In genomic region chr13:83649795-83650476, GRCm38 (mm10) we compare ENCODE assay signal across 13 mouse cellular contexts.
A peak's percentile ranks its signal among the peaks of the same experiment; 100 is the strongest.
DNase-seq lines count a peak whose midpoint lies in the region; ATAC-seq and TF ChIP-seq lines count a peak whose summit lies in the region.
"Had no signal": no experiment of that assay in that cellular context is flagged by ENCODE, and none has a peak within 500 bp of the region (broad histone marks: within the 10 kb centered on the region; RNA-seq: fewer than 3 reads in every experiment).

No protein-coding gene starts in this region.

- no peak; the same call in 1 of the 2 replicates for ATAC-seq in erythroblast, adult 5-6 weeks (replicated peaks; ENCODE audit: low FRiP score, poor library complexity, severe bottlenecking)
- peak; percentile 86 for ATAC-seq in liver, embryonic 12.5 days

- peak; percentile 6 for DNase-seq in lung, postnatal 25 days (ENCODE audit: low spot score)
- no peak for DNase-seq in lung, adult 2 months
- DNase-seq in spleen, postnatal 36 days (ENCODE audit: low spot score in 2 of 2) = peak; percentile 71 to 72
- no peak for DNase-seq in left cerebral cortex, adult 11 months (ENCODE audit: low spot score)
- DNase-seq in testis, postnatal 10 days (ENCODE audit: low spot score) = no peak

- no peak overlapping the region for H3K9ac ChIP-seq in liver, embryonic 12.5 days
- H3K9ac ChIP-seq: embryonic facial prominence, embryonic 15.5 days; hindbrain, embryonic 12.5 days; neural tube, embryonic 13.5 days; stomach, embryonic 15.5 days had no signal

- no peaks in the 10 kb centered on the region for H3K36me3 ChIP-seq in erythroblast, embryonic 14.5 days (ENCODE audit: control insufficient read depth)
- no peaks in the 10 kb centered on the region for H3K36me3 ChIP-seq in liver, embryonic 12.5 days
- H3K36me3 ChIP-seq: embryonic facial prominence, embryonic 15.5 days; hindbrain, embryonic 12.5 days; neural tube, embryonic 13.5 days; stomach, embryonic 15.5 days had no signal

- no peaks in the 10 kb centered on the region for H3K9me3 ChIP-seq in erythroblast, embryonic 14.5 days (ENCODE audit: control insufficient read depth, low read length)
- H3K9me3 ChIP-seq in liver, embryonic 12.5 days (replicated peaks) = no peaks in the 10 kb centered on the region
- H3K9me3 ChIP-seq: embryonic facial prominence, embryonic 15.5 days; hindbrain, embryonic 12.5 days; neural tube, embryonic 13.5 days; stomach, embryonic 15.5 days had no signal

- peaks cover 11% of the 10 kb centered on the region for H3K4me1 ChIP-seq in erythroblast, embryonic 14.5 days (ENCODE audit: control insufficient read depth)
- H3K4me1 ChIP-seq in lung, adult 2 months (ENCODE audit: control insufficient read depth, insufficient read depth, low read length) = no peaks in the 10 kb centered on the region
- H3K4me1 ChIP-seq in liver, embryonic 12.5 days = peaks cover 29% of the 10 kb centered on the region
- H3K4me1 ChIP-seq: hindbrain, embryonic 12.5 days; stomach, embryonic 15.5 days had no signal

- no peaks in the 10 kb centered on the region for H3K27me3 ChIP-seq in erythroblast, embryonic 14.5 days (ENCODE audit: control insufficient read depth)
- H3K27me3 ChIP-seq in liver, embryonic 12.5 days (replicated peaks) = no peaks in the 10 kb centered on the region
- H3K27me3 ChIP-seq: embryonic facial prominence, embryonic 15.5 days; hindbrain, embryonic 12.5 days; neural tube, embryonic 13.5 days; stomach, embryonic 15.5 days had no signal

- no peak for TF ChIP-seq POLR2A in lung, adult 2 months (IDR thresholded peaks at IDR 0.05; ENCODE audit: borderline replicate concordance, extremely low read depth, low read depth, low read length)

- WGBS in lung, adult 2 months = 72% methylated on average over 12 of the region's 12 CpGs
- 22% methylated on average over 12 of the region's 12 CpGs for WGBS in liver, embryonic 12.5 days (ENCODE audit: insufficient replicate concordance)

- H3K4me3 ChIP-seq in erythroblast, embryonic 14.5 days (replicated peaks) = peak overlapping the region; percentile 35
- no peak overlapping the region for H3K4me3 ChIP-seq in lung, adult 2 months (replicated peaks; ENCODE audit: extremely low read depth, low read depth, low read length)
- peak overlapping the region; percentile 5 for H3K4me3 ChIP-seq in liver, embryonic 12.5 days
- H3K4me3 ChIP-seq: embryonic facial prominence, embryonic 15.5 days; hindbrain, embryonic 12.5 days; neural tube, embryonic 13.5 days; stomach, embryonic 15.5 days had no signal

- peak overlapping the region; percentile 71 for H3K27ac ChIP-seq in liver, embryonic 12.5 days
- H3K27ac ChIP-seq: embryonic facial prominence, embryonic 15.5 days; hindbrain, embryonic 12.5 days; kidney, postnatal 0 days; neural tube, embryonic 13.5 days; stomach, embryonic 15.5 days had no signal

- peak overlapping the region; percentile 45 for H3K4me2 ChIP-seq in liver, embryonic 12.5 days
- H3K4me2 ChIP-seq: embryonic facial prominence, embryonic 15.5 days; hindbrain, embryonic 12.5 days; neural tube, embryonic 13.5 days; stomach, embryonic 15.5 days had no signal

- TF ChIP-seq CTCF in lung, adult 2 months (IDR thresholded peaks at IDR 0.05; ENCODE audit: insufficient read depth, low read length) = no peak

Comparison
In these comparisons a context has a peak if more than half of its experiments do, and no peak if none do; other contexts are left out.
1. DNase-seq: peak in lung, postnatal 25 days (single experiment) and spleen, postnatal 36 days (2 of 2); none in lung, adult 2 months (single experiment), left cerebral cortex, adult 11 months (single experiment) and testis, postnatal 10 days (single experiment).